Mouse (Mus musculus) lung, postnatal 4 days (tissue): ENCODE data around the gene Gm4869.

ENCODE experiments used
- DNase-seq, 2 experiments: peaks; one replicate each; pipeline ENCODE4 v3.0.0; 2021

Gene Gm4869

DNA sequence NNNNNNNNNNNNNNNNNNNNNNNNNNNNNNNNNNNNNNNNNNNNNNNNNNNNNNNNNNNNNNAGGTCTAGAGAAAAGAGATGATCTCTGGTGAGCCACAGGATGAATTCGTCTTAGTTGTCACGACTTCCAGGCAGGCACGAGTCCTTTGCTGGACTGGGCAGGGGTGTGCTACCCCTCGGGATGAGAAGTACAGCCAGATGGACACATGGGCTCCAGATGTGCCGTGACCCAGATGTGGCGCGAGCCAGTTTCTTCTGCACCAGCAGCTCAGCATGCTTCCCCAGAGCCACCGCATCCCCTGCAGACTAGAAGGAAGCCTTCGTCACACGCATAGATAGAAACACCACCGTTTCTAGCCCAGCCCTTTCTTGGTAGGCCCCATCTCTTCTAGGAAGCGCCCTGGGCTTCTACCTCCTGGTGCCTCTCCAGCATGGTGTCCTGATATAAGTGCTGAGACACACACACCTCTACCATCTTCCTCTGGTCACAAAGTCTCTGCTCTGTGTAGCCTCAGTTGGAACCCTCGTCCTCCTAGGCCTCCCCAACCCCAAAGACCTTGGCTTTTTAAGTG lies 92.8 kb downstream of the Gm4869 start:
- DNase-seq: no peak

DNA sequence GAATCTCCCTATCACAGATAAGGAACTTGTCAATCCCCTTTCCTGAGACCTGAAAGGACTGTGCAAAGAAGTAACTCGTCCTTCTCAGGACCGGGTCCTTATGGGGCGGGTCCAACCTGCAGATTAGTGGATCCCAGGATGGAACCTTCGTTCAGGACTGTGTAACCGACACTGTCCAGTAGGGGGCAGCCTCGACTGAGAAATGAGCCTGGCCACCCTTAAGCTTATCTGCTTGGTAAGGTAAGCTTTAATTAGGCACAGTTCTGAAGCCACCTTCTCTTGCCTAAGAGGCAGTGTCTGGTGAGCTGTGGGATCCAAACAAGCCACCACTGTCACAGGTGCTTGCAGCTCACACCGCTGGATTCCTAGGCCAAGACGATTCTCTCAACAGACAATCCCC lies 94.7 kb downstream of the Gm4869 start:
- DNase-seq: peak; percentile 71 to 87

DNA sequence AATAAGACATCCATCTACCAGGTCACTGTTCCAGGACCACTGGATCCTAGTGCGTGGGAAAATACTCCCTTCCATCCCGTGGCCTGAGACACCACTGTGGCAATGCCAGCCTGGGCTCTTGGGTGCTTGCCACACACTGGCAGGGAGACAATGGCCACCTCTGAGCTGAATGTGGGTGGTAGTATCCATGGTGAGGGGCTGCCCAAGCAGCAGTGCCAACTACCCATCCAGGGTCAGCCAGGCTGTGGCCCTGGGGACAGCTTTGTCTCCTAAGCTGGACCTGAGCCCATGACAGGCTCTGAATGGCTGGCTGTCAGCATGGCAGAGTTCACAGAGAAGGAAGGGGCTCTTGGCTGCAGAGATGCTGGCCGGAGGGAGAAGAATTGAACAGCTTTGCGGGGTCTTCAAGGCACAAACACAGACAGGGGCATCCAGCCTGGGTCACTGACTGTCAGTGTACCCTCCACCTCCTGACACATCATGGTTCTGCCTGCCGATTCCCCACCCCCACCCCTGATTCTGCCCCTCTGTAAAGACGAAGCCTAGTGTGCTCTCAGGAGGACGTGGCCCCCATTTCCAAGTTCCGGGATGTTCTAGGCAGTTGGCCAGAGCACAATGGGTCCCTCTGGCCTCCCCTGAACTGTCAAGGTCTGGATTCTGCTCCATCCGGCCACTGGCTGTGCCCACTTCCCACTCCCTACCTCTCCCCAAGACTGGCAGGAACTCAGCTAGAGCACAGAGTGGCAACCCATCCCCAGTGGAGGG lies 97.5 kb downstream of the Gm4869 start:
- DNase-seq: peak; percentile 32 to 58
